Mouse (Mus musculus) liver, embryonic 11.5 days (tissue): ENCODE measurements around the gene Msl1. TPM values are rescaled to one million over a fixed set of nuclear protein-coding genes. Genes with fewer than 3 reads are reported as not detected.

Experiments used
- ATAC-seq: fragments of 200-750 bp; cut with Nextera tagmentation; replicated peaks from 2 replicates; pipeline ENCODE4 v1.8.0; 2017; ENCODE audit warnings: moderate number of reproducible peaks, mild to moderate bottlenecking, moderate TSS enrichment, moderate library complexity; ENCODE audit not compliant: low FRiP score
- DNase-seq: peaks from one replicate; pipeline ENCODE4 v3.0.0-alpha.2; 2017; ENCODE audit warnings: low spot score
- H3K27ac ChIP-seq: fragments of 300-500 bp; sonication (generic); 2 replicates; pipeline ENCODE4 v1.5.1; 2014; ENCODE audit warnings: mild to moderate bottlenecking, low read depth, low read length, control low read depth
- H3K27me3 ChIP-seq: fragments of 300-500 bp; sonication (generic); replicated peaks from 2 replicates; pipeline ENCODE4 v1.6.1; 2014; ENCODE audit warnings: low read length, mixed read lengths; ENCODE audit not compliant: control insufficient read depth, insufficient read depth
- H3K36me3 ChIP-seq: fragments of 300-500 bp; sonication (generic); 2 replicates; pipeline ENCODE4 v1.6.1; 2014; ENCODE audit warnings: mild to moderate bottlenecking, low read length, moderate library complexity, mixed read lengths; ENCODE audit not compliant: control insufficient read depth, insufficient read depth
- H3K4me1 ChIP-seq: fragments of 300-500 bp; sonication (generic); replicated peaks from 2 replicates; pipeline ENCODE4 v1.6.1; 2014; ENCODE audit warnings: low read length, mixed read lengths; ENCODE audit not compliant: control insufficient read depth, insufficient read depth
- H3K4me2 ChIP-seq: fragments of 300-500 bp; sonication (generic); 2 replicates; pipeline ENCODE4 v1.6.1; 2014; ENCODE audit warnings: mild to moderate bottlenecking, control low read depth, moderate library complexity
- H3K4me3 ChIP-seq: fragments of 300-500 bp; sonication (generic); 2 replicates; pipeline ENCODE4 v1.5.1; 2014; ENCODE audit warnings: low read depth, low read length, control low read depth
- H3K9ac ChIP-seq: fragments of 300-500 bp; sonication (generic); 2 replicates; pipeline ENCODE4 v1.6.1; 2014; ENCODE audit warnings: low read depth, low read length, control low read depth
- H3K9me3 ChIP-seq: fragments of 300-500 bp; sonication (generic); 2 replicates; pipeline ENCODE4 v1.6.1; 2016; ENCODE audit warnings: low read length, inconsistent platforms, mixed read lengths; ENCODE audit not compliant: control insufficient read depth
- WGBS: fragments of 180-500 bp; shearing (Covaris S2); extraction: QIAGEN DNeasy Blood & Tissue Kit; methylation state at CpG from one replicate; pipeline ENCODE4 v1.1.7; 2014; 5-methylcytosine and 5-hydroxymethylcytosine counted together
- polyA plus RNA-seq: library from polyadenylated mRNA; unstranded; fragments of >200 nt; fragmentation: Nextera tagmentation; extraction: Ambion mirVana; gene quantifications from 2 replicates; pipeline ENCODE4 v1.2.1, GENCODE M21; 2014

The Msl1 gene
- polyA plus RNA-seq, 1 experiment from 2014 or later: 17.7 TPM

DNA sequence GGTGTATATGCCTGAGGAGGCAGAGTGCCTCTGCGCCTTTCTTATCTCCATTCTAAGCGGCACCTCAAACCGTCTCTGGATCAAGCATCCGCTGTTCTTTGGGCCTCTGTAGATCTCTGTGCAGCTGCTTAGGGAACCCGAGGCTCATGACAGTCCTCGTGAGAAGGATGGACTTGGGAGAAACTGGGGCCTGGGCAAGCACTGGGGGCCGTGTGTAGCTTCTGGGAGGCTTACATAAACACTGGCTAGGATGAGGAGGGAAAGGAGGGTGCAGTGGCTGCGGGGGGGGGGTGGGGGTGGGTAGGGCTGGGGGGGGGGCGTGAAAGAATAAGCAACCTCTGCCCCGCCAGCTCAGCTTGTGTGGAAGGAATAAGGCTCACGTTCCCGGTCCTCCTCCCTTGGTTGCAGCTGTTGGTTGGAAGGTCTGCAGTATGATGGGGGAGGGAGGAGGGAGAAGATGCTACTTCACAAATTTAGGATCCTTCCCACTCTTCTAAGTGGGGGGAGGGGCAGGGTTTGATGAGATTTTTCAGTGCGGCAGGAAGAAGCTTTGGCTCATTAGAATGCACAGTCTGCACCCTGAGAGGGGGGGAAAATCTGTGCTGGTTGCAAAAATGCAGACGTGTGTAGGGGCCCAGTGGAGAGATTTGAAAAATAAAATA, 13.3 kb upstream of the Msl1 start:
- 26% methylated on average over 14 of the region's 14 CpGs for WGBS
- H3K4me3 ChIP-seq: no peak overlapping the region
- ATAC-seq: no peak

DNA sequence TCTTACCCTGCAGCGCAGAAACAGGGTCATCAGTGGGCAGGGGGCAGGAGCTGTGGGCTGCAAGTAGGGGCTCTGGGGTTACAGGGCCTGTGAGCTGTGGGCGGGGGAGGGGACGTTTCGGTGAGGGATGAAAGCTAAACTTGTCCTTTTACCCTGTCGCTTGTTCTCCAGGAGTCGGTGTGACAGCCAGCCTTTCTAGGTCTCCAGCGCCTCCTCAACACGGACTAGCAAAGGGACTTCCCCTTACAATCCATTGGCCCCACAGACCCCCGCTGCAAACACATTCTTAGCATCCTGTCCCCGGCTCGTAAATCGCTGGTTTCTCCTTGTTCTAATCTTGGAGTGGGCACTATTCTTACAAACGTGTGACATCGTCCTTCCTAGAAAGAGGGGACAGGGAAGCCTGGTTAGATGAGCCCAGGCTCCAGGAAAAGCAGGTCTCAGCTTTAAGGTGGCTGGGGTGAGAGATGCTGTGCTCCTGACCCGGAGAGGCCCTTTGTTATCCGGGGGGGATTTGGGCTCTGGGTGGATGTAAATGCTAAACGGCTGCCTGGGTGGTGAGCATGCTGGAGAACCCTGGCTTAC, 12.6 kb upstream of the Msl1 start:
- ATAC-seq (no peak), DNase-seq (no peak)
- no peaks in the 10 kb centered on the region for H3K36me3 ChIP-seq
- H3K4me1 ChIP-seq: peaks cover 55% of the 10 kb centered on the region
- peak overlapping the region; percentile 84 for H3K4me2 ChIP-seq
- H3K27ac ChIP-seq: peak overlapping the region; percentile 93
- H3K9ac ChIP-seq: peak overlapping the region; percentile 76
- 8% methylated on average over 17 of the region's 17 CpGs for WGBS
- no peaks in the 10 kb centered on the region for H3K27me3 ChIP-seq
- no peaks in the 10 kb centered on the region for H3K9me3 ChIP-seq
- peak overlapping the region; percentile 54 for H3K4me3 ChIP-seq

More for the DNA sequence above, 13.3 kb upstream of the Msl1 start:
- H3K27ac ChIP-seq: peak overlapping the region; percentile 93
- H3K9me3 ChIP-seq: no peaks in the 10 kb centered on the region
- H3K9ac ChIP-seq: no peak overlapping the region
- DNase-seq: no peak
- H3K27me3 ChIP-seq: no peaks in the 10 kb centered on the region
- H3K4me1 ChIP-seq: peaks cover 58% of the 10 kb centered on the region
- H3K4me2 ChIP-seq: peak overlapping the region; percentile 84
- no peaks in the 10 kb centered on the region for H3K36me3 ChIP-seq

GRCm38 (mm10) chr11:98783236-98783696, 12.1 kb upstream of the Msl1 start:
- H3K4me2 ChIP-seq: peak overlapping the region; percentile 84
- WGBS: 1% methylated on average over 20 of the region's 20 CpGs
- peak; percentile 83 for DNase-seq
- H3K9me3 ChIP-seq: no peaks in the 10 kb centered on the region
- peaks cover 57% of the 10 kb centered on the region for H3K4me1 ChIP-seq
- H3K36me3 ChIP-seq: no peaks in the 10 kb centered on the region
- H3K27me3 ChIP-seq: no peaks in the 10 kb centered on the region
- peak; percentile 73 for ATAC-seq
- peak overlapping the region; percentile 54 for H3K4me3 ChIP-seq
- peak overlapping the region; percentile 93 for H3K27ac ChIP-seq
- H3K9ac ChIP-seq: peak overlapping the region; percentile 76

DNA sequence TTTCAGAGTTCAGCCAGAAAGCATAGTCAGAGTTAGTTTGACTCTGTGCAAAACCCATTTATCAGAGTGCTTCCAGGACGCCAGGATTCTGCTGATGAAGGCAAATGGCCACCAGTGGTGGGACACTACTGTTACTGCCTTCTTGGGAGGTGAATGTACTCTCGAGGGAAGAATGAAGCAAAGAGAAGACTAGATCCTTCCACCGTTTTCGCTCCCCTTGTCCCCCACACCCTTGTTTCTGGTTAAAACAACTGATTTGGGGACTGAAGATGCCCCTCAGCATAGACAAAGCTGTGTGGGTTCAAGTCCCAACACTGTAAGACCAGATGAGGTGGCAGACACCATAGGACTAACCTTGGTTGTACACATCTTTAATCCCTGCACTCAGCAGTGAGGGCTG, 11.2 kb upstream of the Msl1 start:
- no peaks in the 10 kb centered on the region for H3K36me3 ChIP-seq
- H3K4me3 ChIP-seq: no peak overlapping the region
- H3K9ac ChIP-seq: no peak overlapping the region
- no peaks in the 10 kb centered on the region for H3K9me3 ChIP-seq
- no peak for DNase-seq
- H3K4me2 ChIP-seq: peak overlapping the region; percentile 84
- H3K27me3 ChIP-seq: no peaks in the 10 kb centered on the region
- H3K27ac ChIP-seq: no peak overlapping the region; the same call in 1 of the 2 replicates
- ATAC-seq: no peak
- 68% methylated on average over 4 of the region's 4 CpGs for WGBS
- peaks cover 60% of the 10 kb centered on the region for H3K4me1 ChIP-seq

- 65% methylated on average over 10 of the region's 10 CpGs for WGBS
Measured at GRCm38 (mm10) chr11:98785214-98785613, 10.1 kb upstream of the Msl1 start.

DNA sequence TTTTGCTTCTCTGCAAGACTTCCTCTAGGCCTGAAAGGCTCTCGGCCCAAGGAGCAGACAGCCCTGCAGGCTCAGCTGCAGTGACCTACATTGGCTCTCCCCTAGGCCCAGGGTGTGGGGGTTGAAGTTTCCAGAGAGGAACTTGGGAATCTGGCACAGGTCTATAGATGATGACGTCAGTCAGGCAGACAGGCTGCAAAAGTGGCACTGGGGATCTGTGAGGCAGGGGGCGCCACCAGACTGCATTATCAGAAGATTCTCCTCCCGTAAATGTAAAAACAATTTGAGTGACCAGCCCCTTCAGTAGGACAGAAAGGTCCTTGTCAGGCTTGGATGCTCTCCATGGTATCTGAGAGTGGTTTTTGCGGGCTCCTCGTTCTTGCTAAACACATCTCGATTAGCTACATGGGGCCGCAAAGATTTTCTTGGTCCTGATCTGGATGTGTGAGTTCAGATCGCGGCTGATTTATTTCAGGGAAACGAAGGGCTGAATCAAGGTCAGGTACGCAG, 9.5 kb upstream of the Msl1 start:
- no peak for DNase-seq

More at GRCm38 (mm10) chr11:98785214-98785613, 10.1 kb upstream of the Msl1 start:
- Histone ChIP-seq H3K9me3 (no peaks in the 10 kb centered on the region), H3K27ac (peak overlapping the region; percentile 59; the same call in 1 of the 2 replicates), H3K36me3 (no peaks in the 10 kb centered on the region), H3K9ac (no peak overlapping the region), H3K4me1 (peaks cover 65% of the 10 kb centered on the region), H3K27me3 (no peaks in the 10 kb centered on the region), H3K4me3 (no peak overlapping the region), H3K4me2 (peak overlapping the region; percentile 53; the same call in 1 of the 2 replicates)
- ATAC-seq (no peak), DNase-seq (no peak)

DNA sequence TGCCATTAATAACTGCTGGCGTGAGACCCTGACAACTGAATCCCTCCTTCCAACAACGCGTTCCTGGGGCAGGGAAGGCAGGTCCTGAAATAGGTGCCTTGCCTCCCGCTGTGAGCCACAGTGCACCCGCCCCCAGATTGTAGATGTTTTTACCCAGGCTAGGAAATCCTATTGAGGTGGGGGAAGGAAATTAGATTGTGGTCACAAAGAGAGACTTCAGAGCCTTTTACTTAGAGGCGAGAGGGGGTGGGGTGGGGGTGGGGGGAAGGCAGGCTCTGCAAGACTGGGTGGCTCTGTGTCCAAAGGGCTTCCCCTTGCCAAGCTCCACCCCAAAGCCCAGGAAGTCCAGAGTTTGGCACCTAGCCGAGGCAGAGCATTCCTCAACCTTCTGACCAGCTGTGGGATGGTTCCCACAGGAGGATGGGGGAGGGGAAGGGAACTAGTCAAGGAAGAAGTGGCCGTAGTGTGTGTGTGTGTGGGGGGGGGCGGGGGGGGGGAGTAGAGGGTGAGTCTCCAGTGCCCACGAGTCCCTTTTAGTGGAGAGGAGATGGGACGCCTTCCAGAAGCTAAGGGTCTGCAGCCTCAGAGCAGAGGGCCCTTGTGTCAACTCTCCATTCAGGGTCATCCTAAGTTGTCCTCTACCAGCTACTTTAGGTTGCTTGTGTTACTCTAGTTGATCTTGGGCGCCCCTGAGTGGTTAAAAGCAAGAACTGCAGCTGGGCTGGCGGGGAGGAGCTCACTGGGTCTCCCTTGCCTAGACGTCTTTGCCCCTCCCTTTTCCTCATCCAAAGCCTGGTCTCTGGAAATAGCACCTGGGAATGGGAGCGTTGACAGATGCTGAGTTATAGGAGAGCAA, 8.7 kb upstream of the Msl1 start:
- WGBS: 3% methylated on average over 14 of the region's 15 CpGs
- H3K9ac ChIP-seq: peak overlapping the region; percentile 26

More for the DNA sequence above, 9.5 kb upstream of the Msl1 start:
- H3K4me2 ChIP-seq: peak overlapping the region; percentile 53
- 0 out of 2 replicates have a peak overlapping the region, but pooled peaks have one; percentile 3 for H3K4me3 ChIP-seq
- no peaks in the 10 kb centered on the region for H3K27me3 ChIP-seq
- ATAC-seq: no peak
- H3K4me1 ChIP-seq: peaks cover 65% of the 10 kb centered on the region
- H3K36me3 ChIP-seq: no peaks in the 10 kb centered on the region
- H3K9me3 ChIP-seq: no peaks in the 10 kb centered on the region
- peak overlapping the region; percentile 59 for H3K27ac ChIP-seq
- H3K9ac ChIP-seq: no peak overlapping the region
- WGBS: 6% methylated on average over 12 of the region's 12 CpGs

GRCm38 (mm10) chr11:98787229-98787628, 8.1 kb upstream of the Msl1 start:
- peak; percentile 33 for DNase-seq
- no peak overlapping the region for H3K4me3 ChIP-seq
- H3K9ac ChIP-seq: no peak overlapping the region; the same call in 1 of the 2 replicates
- H3K36me3 ChIP-seq: no peaks in the 10 kb centered on the region
- H3K27ac ChIP-seq: peak overlapping the region; percentile 59
- H3K9me3 ChIP-seq: no peaks in the 10 kb centered on the region
- H3K27me3 ChIP-seq: no peaks in the 10 kb centered on the region
- no peak for ATAC-seq
- WGBS: 39% methylated on average over 7 of the region's 7 CpGs
- peaks cover 62% of the 10 kb centered on the region for H3K4me1 ChIP-seq
- H3K4me2 ChIP-seq: peak overlapping the region; percentile 53

More for the DNA sequence above, 8.7 kb upstream of the Msl1 start:
- no peaks in the 10 kb centered on the region for H3K36me3 ChIP-seq
- H3K27ac ChIP-seq: peak overlapping the region; percentile 59
- ATAC-seq (peak; percentile 32), DNase-seq (peak; percentile 85)
- 0 out of 2 replicates have a peak overlapping the region, but pooled peaks have one; percentile 3 for H3K4me3 ChIP-seq
- H3K27me3 ChIP-seq: no peaks in the 10 kb centered on the region
- peaks cover 63% of the 10 kb centered on the region for H3K4me1 ChIP-seq
- no peaks in the 10 kb centered on the region for H3K9me3 ChIP-seq
- peak overlapping the region; percentile 53 for H3K4me2 ChIP-seq
